Comparison of ENCODE assay signal across 10 mouse cellular contexts in genomic region chrX:153528399-153528798, GRCm38 (mm10). TPM values are rescaled to one million over a fixed set of nuclear protein-coding genes. Genes with fewer than 3 reads are reported as not detected.
DNase-seq lines count a peak whose midpoint lies in the region; ATAC-seq and TF ChIP-seq lines count a peak whose summit lies in the region.
"Had no signal": no experiment of that assay in that cellular context is flagged by ENCODE, and none has a peak within 500 bp of the region (broad histone marks: within the 10 kb centered on the region; RNA-seq: fewer than 3 reads in every experiment).

No protein-coding gene starts in this region.

- no peak overlapping the region for H3K27ac ChIP-seq in forebrain, embryonic 15.5 days (replicated peaks)
- no peak overlapping the region for H3K27ac ChIP-seq in forebrain, embryonic 12.5 days
- H3K27ac ChIP-seq in liver, postnatal 0 days (ENCODE audit: low read depth): no peak overlapping the region
- H3K27ac ChIP-seq: liver, embryonic 15.5 days had no signal

- TF ChIP-seq EP300 in liver, postnatal 0 days (IDR thresholded peaks at IDR 0.05; ENCODE audit: low read depth): no peak

- no peak overlapping the region for H3K9ac ChIP-seq in forebrain, embryonic 15.5 days (replicated peaks)
- H3K9ac ChIP-seq in forebrain, embryonic 12.5 days: no peak overlapping the region
- H3K9ac ChIP-seq in liver, postnatal 0 days (replicated peaks): no peak overlapping the region
- H3K9ac ChIP-seq: liver, embryonic 15.5 days had no signal

- H3K9me3 ChIP-seq in forebrain, embryonic 15.5 days: no peaks in the 10 kb centered on the region
- H3K9me3 ChIP-seq in forebrain, embryonic 12.5 days: no peaks in the 10 kb centered on the region
- no peaks in the 10 kb centered on the region for H3K9me3 ChIP-seq in liver, postnatal 0 days (ENCODE audit: low read length)
- H3K9me3 ChIP-seq: liver, embryonic 15.5 days had no signal

- WGBS in forebrain, embryonic 15.5 days: 15% methylated on average over 2 of the region's 2 CpGs
- 7% methylated on average over 2 of the region's 2 CpGs for whole genome bisulfite sequencing in forebrain, embryonic 12.5 days
- 13% methylated on average over 2 of the region's 2 CpGs for WGBS in liver, postnatal 0 days (ENCODE audit: insufficient replicate concordance)

- no peak overlapping the region for H3K4me3 ChIP-seq in forebrain, embryonic 15.5 days
- no peak overlapping the region for H3K4me3 ChIP-seq in forebrain, embryonic 12.5 days (replicated peaks)
- no peak overlapping the region for H3K4me3 ChIP-seq in liver, postnatal 0 days (ENCODE audit: low read depth, low read length)
- H3K4me3 ChIP-seq: liver, embryonic 15.5 days had no signal

- no peaks in the 10 kb centered on the region for H3K36me3 ChIP-seq in forebrain, embryonic 15.5 days
- H3K36me3 ChIP-seq in forebrain, embryonic 12.5 days (replicated peaks): no peaks in the 10 kb centered on the region
- no peaks in the 10 kb centered on the region for H3K36me3 ChIP-seq in liver, postnatal 0 days (replicated peaks; ENCODE audit: insufficient read depth, low read length)
- H3K36me3 ChIP-seq: liver, embryonic 15.5 days had no signal

- H3K27me3 ChIP-seq in forebrain, embryonic 15.5 days: no peaks in the 10 kb centered on the region
- H3K27me3 ChIP-seq in forebrain, embryonic 12.5 days: no peaks in the 10 kb centered on the region
- H3K27me3 ChIP-seq in liver, postnatal 0 days (ENCODE audit: insufficient read depth, low read length): no peaks in the 10 kb centered on the region
- H3K27me3 ChIP-seq: liver, embryonic 15.5 days had no signal

- H3K4me1 ChIP-seq in forebrain, embryonic 15.5 days: no peaks in the 10 kb centered on the region
- H3K4me1 ChIP-seq in forebrain, embryonic 12.5 days: no peaks in the 10 kb centered on the region
- H3K4me1 ChIP-seq in liver, postnatal 0 days (ENCODE audit: insufficient read depth): no peaks in the 10 kb centered on the region
- H3K4me1 ChIP-seq: liver, embryonic 15.5 days had no signal

- DNase-seq in liver, postnatal 0 days: no peak
- DNase-seq in liver: no peak
- DNase-seq in retina, embryonic 14.5 days (ENCODE audit: low spot score): peak; percentile 44
- DNase-seq in urinary bladder, postnatal 4 days (ENCODE audit: low spot score in 2 of 2): no peak

- 0 out of 2 replicates have a peak, but pooled peaks have one; percentile 46 for ATAC-seq in forebrain, embryonic 15.5 days (replicated peaks)
- no peak; the same call in 1 of the 2 replicates for ATAC-seq in forebrain, embryonic 12.5 days (ENCODE audit: low FRiP score)
- ATAC-seq in liver, postnatal 0 days: no peak
- 0 out of 2 replicates have a peak, but pooled peaks have one; percentile 47 for ATAC-seq in common myeloid progenitor, adult 5-6 weeks (replicated peaks; ENCODE audit: low read depth, poor library complexity, severe bottlenecking)
- no peak for ATAC-seq in monocyte, adult 5-6 weeks (replicated peaks; ENCODE audit: insufficient number of reproducible peaks, low FRiP score, low TSS enrichment, poor library complexity, severe bottlenecking)

- H3K4me2 ChIP-seq in forebrain, embryonic 15.5 days (replicated peaks): no peak overlapping the region
- H3K4me2 ChIP-seq in forebrain, embryonic 12.5 days: no peak overlapping the region
- H3K4me2 ChIP-seq in liver, postnatal 0 days (ENCODE audit: low read depth, low read length): no peak overlapping the region
- H3K4me2 ChIP-seq: liver, embryonic 15.5 days had no signal

- TF ChIP-seq CTCF in liver, postnatal 0 days (IDR thresholded peaks at IDR 0.05; ENCODE audit: low read depth): peak; percentile 49

RNA-seq across cellular contexts. Expression of gene Cypt3, which starts 30.0 kb away (rescaled TPM):
- not detected in 2 replicates for polyA plus RNA-seq in forebrain, embryonic 15.5 days (2015; fragmentation: Nextera tagmentation; extraction: Ambion mirVana)
- polyA plus RNA-seq in forebrain, embryonic 12.5 days (2016; fragmentation: Nextera tagmentation; extraction: Ambion mirVana): not detected in 2 replicates
- not detected in 2 replicates for polyA plus RNA-seq in liver, postnatal 0 days (2015; fragmentation: Nextera tagmentation; extraction: Ambion mirVana)
- total RNA-seq in common myeloid progenitor, adult 5-6 weeks (2017): not detected in 2 replicates
- total RNA-seq in monocyte, adult 5-6 weeks (2017): not detected in 3 replicates
- total RNA-seq: heart, adult 18-20 months had no signal
- polyA plus RNA-seq: liver, embryonic 15.5 days had no signal

RNA-seq across cellular contexts. Expression of gene Ubqln2, which starts 30.4 kb away (rescaled TPM):
- polyA plus RNA-seq in forebrain, embryonic 15.5 days (2015; fragmentation: Nextera tagmentation; extraction: Ambion mirVana): 44.4 and 44.8 TPM in 2 replicates
- polyA plus RNA-seq in forebrain, embryonic 12.5 days (2016; fragmentation: Nextera tagmentation; extraction: Ambion mirVana): 55.1 and 63.9 TPM in 2 replicates
- polyA plus RNA-seq in liver, postnatal 0 days (2015; fragmentation: Nextera tagmentation; extraction: Ambion mirVana): 2.8 and 3.1 TPM in 2 replicates
- total RNA-seq in common myeloid progenitor, adult 5-6 weeks (2017): 9.7 and 18.1 TPM in 2 replicates
- total RNA-seq in monocyte, adult 5-6 weeks (2017): 3.8 to 8.3 TPM (median 8.0 TPM) in 3 replicates

Comparison
In these comparisons a context has a peak if more than half of its experiments do, and no peak if none do; other contexts are left out.
1. ATAC-seq: peak in forebrain, embryonic 15.5 days (single experiment) and common myeloid progenitor, adult 5-6 weeks (single experiment); none in forebrain, embryonic 12.5 days (single experiment), liver, postnatal 0 days (single experiment) and monocyte, adult 5-6 weeks (single experiment).
2. RNA of gene Ubqln2, which starts 30.4 kb away (polyA plus RNA-seq): 55.1 to 63.9 TPM in forebrain, embryonic 12.5 days and 44.4 to 44.8 TPM in forebrain, embryonic 15.5 days; 2.8 to 3.1 TPM in liver, postnatal 0 days; every median in the first group is over 10 times any median in the second.